Mouse (Mus musculus) limb, embryonic 10.5 days (tissue): ENCODE measurements around the gene Cdc27. TPM values are rescaled to one million over a fixed set of nuclear protein-coding genes. Genes with fewer than 3 reads are reported as not detected.
"Not testable (repeated sequence)": the region's sequence is repeated elsewhere in the genome, so short reads cannot be mapped to it uniquely, and the experiment has no call there.

ENCODE experiments used
- DNase-seq: peaks from one replicate; pipeline ENCODE4 v3.0.0-alpha.2; 2017; ENCODE audit warnings: low spot score
- H3K27ac ChIP-seq: fragments of 300-500 bp; sonication (generic); 2 replicates; pipeline ENCODE4 v1.5.1; 2016; ENCODE audit warnings: mild to moderate bottlenecking
- H3K27me3 ChIP-seq: fragments of 300-500 bp; sonication (generic); 2 replicates; pipeline ENCODE4 v1.6.1; 2016; ENCODE audit warnings: low read depth, mild to moderate bottlenecking; ENCODE audit not compliant: poor library complexity, severe bottlenecking
- H3K36me3 ChIP-seq: fragments of 300-500 bp; sonication (generic); 2 replicates; pipeline ENCODE4 v1.6.1; 2016; ENCODE audit warnings: mild to moderate bottlenecking, moderate library complexity
- H3K4me1 ChIP-seq: fragments of 300-500 bp; sonication (generic); 2 replicates; pipeline ENCODE4 v1.6.1; 2016
- H3K4me3 ChIP-seq: fragments of 300-500 bp; sonication (generic); 2 replicates; pipeline ENCODE4 v1.5.1; 2016; ENCODE audit warnings: mild to moderate bottlenecking, moderate library complexity
- H3K9me3 ChIP-seq: fragments of 300-500 bp; sonication (generic); replicated peaks from 2 replicates; pipeline ENCODE4 v1.6.1; 2016; ENCODE audit warnings: mild to moderate bottlenecking
- WGBS: fragments of 180-500 bp; shearing (Covaris S2); methylation state at CpG from one replicate; pipeline ENCODE4 v1.1.7; 2016; 5-methylcytosine and 5-hydroxymethylcytosine counted together
- polyA plus RNA-seq: library from polyadenylated mRNA; unstranded; fragments of >200 nt; fragmentation: Nextera tagmentation; extraction: Ambion mirVana; gene quantifications from 2 replicates; pipeline ENCODE4 v1.2.1, GENCODE M21; 2016

The Cdc27 gene
- polyA plus RNA-seq, 1 experiment from 2014 or later, result 60.4 TPM

DNA sequence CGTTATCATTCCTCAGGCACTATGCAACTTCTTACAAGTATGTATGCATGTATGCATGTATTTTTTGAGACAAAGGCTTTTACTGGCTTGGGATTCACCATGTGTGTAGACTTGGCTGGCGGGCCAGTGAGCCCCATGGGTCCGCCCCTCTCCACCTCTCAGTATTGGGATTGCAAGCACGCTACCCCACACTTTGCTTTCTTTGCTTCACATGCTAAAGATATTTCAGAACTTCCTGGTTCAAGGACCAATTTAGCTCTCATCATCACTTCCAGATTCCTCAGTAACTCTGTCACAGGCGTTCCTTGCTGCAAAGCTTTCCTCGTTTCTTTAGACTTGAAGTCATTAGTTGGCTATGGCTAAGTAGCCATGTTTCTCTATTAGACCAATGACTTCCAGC lies 15.7 kb upstream of the Cdc27 start:
- DNase-seq, result no peak
- Histone ChIP-seq H3K4me3 (no peak overlapping the region), H3K27me3 (peaks cover 7% of the 10 kb centered on the region; the same call in 1 of the 2 replicates), H3K9me3 (no peaks in the 10 kb centered on the region), H3K36me3 (no peaks in the 10 kb centered on the region), H3K4me1 (peaks cover under 1% of the 10 kb centered on the region; the same call in 1 of the 2 replicates), H3K27ac (no peak overlapping the region)
- WGBS, result 90% methylated on average over 6 of the region's 6 CpGs

DNA sequence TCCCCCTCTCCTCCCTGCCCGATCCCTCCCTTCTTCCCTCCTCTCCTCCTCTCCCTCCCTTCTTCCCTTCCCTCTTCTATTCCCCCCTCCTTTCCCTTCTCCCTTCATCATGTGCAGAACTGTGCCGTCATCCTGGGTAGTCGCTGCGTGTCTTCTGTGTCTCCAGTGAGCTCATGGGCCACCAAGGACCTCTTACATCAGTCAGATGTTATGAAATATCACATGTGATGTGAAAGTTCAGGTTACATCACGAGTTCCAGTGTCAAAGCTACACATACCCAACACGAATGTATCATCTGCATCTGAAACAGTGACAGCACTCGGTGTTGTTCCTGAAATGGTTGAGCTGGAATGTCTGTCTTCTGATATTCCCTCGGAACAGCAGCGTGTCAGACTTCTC lies 14.8 kb upstream of the Cdc27 start:
- WGBS, result 87% methylated on average over 9 of the region's 9 CpGs
- Histone ChIP-seq H3K9me3 (no peaks in the 10 kb centered on the region), H3K4me1 (no peaks in the 10 kb centered on the region), H3K27me3 (no peaks in the 10 kb centered on the region), H3K36me3 (no peaks in the 10 kb centered on the region), H3K4me3 (no peak overlapping the region), H3K27ac (no peak overlapping the region)
- no peak for DNase-seq

DNA sequence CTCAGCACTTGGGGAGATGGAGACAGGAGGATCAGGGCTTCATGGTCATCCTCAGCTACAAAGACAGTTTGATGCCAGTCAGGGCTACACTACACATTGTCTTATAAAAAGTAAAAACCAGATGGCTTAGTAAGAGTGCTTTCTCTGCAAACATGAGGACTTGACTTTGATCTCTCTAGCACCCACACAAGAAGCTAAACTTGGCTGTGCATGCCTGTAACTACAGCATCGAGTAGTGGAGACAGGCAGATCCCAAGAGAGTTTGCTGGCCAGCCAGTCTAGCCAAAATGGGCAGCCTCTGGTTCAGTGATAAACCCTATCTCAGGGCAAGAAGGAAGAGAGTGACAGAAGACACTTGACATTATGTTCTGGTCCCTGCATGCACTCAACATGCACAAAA lies 13.1 kb upstream of the Cdc27 start:
- Histone ChIP-seq H3K36me3 (no peaks in the 10 kb centered on the region), H3K27me3 (no peaks in the 10 kb centered on the region), H3K4me3 (no peak overlapping the region), H3K9me3 (no peaks in the 10 kb centered on the region), H3K4me1 (peaks cover 4% of the 10 kb centered on the region; the same call in 1 of the 2 replicates), H3K27ac (no peak overlapping the region)
- no peak for DNase-seq
- WGBS, result 76% methylated on average over 1 of the region's 1 CpGs

DNA sequence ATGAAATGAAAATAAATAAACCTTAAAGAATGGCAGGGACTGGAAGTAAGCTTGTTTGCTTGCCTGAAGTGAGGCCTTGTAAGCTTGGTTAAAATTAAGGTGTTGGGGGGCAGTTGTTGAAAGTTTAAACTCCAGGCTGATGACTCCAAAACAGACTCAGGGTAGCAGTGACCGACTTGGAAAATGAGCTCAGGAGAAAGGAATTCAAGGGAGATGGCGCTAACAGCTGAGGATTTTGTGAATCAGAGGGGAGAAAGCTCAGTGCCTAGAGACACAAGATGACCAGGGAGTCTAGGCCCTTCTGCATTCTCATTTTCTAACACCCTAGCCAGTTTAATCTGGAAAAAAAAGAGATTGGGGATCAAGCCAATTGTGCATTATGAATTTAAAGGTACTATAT lies 10.6 kb upstream of the Cdc27 start:
- H3K27me3 ChIP-seq, result no peaks in the 10 kb centered on the region
- WGBS, result 58% methylated on average over 2 of the region's 2 CpGs
- H3K4me1 ChIP-seq, result peaks cover 6% of the 10 kb centered on the region; the same call in 1 of the 2 replicates
- no peak for DNase-seq
- no peak overlapping the region for H3K27ac ChIP-seq
- no peak overlapping the region for H3K4me3 ChIP-seq
- H3K36me3 ChIP-seq, result no peaks in the 10 kb centered on the region
- no peaks in the 10 kb centered on the region for H3K9me3 ChIP-seq

DNA sequence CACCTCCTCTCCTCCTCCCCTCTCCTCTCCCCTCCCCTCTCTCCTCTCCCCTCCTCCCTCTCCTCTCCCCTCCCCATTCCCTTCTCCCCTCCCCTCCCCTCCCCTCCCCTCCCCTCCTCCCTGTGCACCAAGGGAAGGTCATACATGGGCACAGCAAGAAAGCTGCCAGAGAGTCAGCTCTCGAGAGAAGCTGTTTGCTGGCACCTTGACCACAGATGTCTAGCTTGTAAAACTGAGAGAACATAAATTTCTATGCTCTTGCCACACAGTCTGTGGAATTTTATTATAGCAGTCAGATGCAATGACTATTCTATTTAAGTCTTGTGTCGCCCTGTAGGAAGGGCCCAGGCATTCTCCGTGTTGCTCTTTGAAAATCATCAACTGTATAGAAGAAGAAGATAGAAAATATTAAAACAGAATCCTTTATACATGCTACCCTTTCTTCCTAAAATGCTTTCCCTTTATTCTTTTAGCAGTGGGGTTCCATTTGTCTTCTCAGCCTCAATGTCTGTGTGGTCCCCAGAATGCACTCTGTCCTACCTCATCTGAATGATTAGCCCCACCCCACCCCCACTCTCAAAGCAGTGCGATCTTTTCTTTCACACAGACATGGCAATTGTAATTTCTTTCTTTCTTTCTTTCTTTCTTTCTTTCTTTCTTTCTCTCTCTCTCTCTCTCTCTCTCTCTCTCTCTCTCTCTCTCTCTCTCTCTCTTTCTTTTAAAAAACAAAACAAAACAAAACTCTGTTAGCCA lies 8.4 kb upstream of the Cdc27 start:
- H3K27me3 ChIP-seq, result no peaks in the 10 kb centered on the region
- peaks cover 6% of the 10 kb centered on the region; the same call in 1 of the 2 replicates for H3K4me1 ChIP-seq
- H3K9me3 ChIP-seq, result no peaks in the 10 kb centered on the region
- H3K4me3 ChIP-seq, result no peak overlapping the region
- no peaks in the 10 kb centered on the region for H3K36me3 ChIP-seq
- WGBS, result 60% methylated on average over 4 of the region's 4 CpGs
- no peak for DNase-seq
- H3K27ac ChIP-seq, result no peak overlapping the region

DNA sequence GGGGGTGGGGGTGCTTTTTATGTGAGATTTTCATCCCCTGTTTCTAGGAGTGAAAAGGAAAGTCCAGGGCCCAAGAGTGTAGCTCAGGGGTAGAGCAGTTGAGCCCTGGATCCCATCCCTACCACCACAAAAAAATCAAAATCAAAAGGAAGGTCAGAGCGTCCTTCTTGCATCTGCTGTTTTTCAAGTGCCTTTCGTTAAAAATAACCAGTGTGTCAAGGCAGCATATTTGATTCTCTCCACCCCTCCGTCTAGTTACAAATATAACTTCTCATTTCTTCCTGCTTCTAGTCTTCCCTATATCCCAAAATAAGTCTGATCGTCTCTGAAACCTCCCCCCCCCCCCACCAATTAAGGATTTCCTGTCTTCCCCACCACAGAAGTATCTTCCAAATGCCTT lies 7.6 kb upstream of the Cdc27 start:
- no peaks in the 10 kb centered on the region for H3K36me3 ChIP-seq
- no peaks in the 10 kb centered on the region for H3K27me3 ChIP-seq
- WGBS, result 77% methylated on average over 4 of the region's 4 CpGs
- no peak overlapping the region for H3K4me3 ChIP-seq
- no peaks in the 10 kb centered on the region for H3K9me3 ChIP-seq
- peaks cover 6% of the 10 kb centered on the region; the same call in 1 of the 2 replicates for H3K4me1 ChIP-seq
- no peak for DNase-seq
- H3K27ac ChIP-seq, result no peak overlapping the region

DNA sequence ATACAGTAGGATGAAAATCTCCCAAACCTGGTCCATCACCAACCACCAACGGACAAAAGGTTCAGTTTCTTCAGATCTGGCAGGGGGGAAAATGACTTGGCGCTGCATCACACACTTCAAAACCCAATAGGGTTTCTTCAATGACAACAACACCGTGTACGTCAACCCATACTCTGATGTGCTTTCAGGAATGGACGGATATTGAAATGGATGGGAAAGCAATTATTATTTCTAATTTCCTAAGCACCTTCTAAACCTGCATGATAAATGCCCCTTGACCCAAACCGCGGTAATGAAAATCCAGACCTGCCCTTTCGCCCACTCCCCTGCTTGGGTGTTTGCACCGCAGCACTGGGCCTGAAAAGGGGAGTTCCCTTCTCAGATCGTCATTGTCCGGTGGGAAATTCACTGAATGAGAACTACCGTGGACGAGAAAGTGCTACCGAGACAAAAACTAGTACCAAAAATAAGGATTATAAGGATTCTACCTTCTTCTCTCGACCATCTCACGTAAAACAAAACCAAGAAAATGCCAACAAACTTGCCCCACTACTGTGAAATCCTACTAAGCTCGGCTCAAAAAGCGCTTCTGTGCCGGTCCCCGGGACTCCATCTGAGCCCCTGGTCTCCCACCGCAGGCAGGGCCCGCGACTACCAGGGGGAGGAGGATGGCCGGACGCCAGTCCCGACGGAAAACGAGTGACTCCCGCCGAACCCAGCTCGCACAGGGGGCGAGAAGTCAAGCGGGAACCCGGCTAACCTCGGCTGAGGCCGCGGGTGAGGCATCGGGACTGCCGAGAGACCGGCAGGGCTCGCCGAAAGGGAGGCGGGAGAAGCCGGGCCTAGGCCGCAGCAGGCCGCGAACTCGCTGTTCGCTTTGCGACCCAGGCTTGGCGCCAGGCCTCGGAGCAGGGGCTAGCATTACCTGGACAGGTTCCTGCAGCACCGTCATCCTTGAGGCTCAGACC lies 698 bp downstream of the Cdc27 start:
- WGBS, result under 1% methylated on average over 53 of the region's 53 CpGs
- no peaks in the 10 kb centered on the region for H3K27me3 ChIP-seq
- H3K27ac ChIP-seq, result peak overlapping the region; percentile 99
- peaks cover 13% of the 10 kb centered on the region for H3K4me1 ChIP-seq
- DNase-seq, result peak; percentile 46
- H3K9me3 ChIP-seq, result no peaks in the 10 kb centered on the region
- H3K36me3 ChIP-seq, result peaks cover 23% of the 10 kb centered on the region
- peak overlapping the region; percentile 92 for H3K4me3 ChIP-seq

DNA sequence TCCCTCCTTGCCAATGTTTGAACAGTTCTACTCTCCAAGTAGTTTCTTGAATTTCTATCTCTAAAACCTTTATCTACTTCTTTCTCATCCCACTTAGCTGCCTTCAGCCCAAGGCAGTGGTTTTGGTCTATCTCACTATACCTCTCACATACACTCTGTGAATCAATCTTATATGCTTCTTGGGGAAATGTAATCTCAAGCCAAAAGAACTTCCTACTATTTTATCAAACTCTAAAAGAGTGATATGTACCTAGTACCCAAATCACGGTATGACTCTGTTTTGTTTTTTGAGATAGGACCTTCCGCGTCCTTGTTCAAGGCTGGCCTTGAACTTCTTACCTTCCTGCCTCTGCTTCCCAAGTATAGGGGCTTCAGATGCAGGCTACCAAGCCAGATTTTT lies 2.9 kb downstream of the Cdc27 start:
- no peak for DNase-seq
- Histone ChIP-seq H3K27me3 (no peaks in the 10 kb centered on the region), H3K4me1 (peaks cover 13% of the 10 kb centered on the region), H3K4me3 (no peak overlapping the region), H3K9me3 (no peaks in the 10 kb centered on the region), H3K27ac (no peak overlapping the region), H3K36me3 (peaks cover 38% of the 10 kb centered on the region)
- 96% methylated on average over 3 of the region's 3 CpGs for WGBS

DNA sequence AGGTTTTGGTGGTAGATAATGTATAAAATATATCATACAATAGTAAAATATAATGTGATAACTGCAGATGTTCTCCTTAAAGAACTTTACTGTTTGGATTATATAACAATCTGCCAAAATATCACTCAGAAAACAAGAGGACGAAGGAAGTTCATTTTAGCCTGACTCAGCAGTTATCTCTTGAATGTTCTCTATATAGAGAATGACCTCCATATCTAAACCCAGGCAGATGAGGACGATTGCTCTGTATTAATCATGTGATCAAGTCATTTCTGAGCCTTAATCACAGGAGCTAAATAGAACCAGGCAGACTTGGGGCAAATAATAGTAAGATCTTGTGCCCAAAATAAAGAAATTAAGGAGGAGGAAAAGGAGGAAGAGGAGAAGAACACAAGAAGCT lies 5.9 kb downstream of the Cdc27 start:
- H3K4me1 ChIP-seq, result peaks cover 10% of the 10 kb centered on the region
- H3K27me3 ChIP-seq, result no peaks in the 10 kb centered on the region
- no peak overlapping the region for H3K4me3 ChIP-seq
- WGBS, result 95% methylated on average over 2 of the region's 2 CpGs
- no peak for DNase-seq
- H3K36me3 ChIP-seq, result peaks cover 54% of the 10 kb centered on the region
- no peak overlapping the region for H3K27ac ChIP-seq
- H3K9me3 ChIP-seq, result no peaks in the 10 kb centered on the region

DNA sequence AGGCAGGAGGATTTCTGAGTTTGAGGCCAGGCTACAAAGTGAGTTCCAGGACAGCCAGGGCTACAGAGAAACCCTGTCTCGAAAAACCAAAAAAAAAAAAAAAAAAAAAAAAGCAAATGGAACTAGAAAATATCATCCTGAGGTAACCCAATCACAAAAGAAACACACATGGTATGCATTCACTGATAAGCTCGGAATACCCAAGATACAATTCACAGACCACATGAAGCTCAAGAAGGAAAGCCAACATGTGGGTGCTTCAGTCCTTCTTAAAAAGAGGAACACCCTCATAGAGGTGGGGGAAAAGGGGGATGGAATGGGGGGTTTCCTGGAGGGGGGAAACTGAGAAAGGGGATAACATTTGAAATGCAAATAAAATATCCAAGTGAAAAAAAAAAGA lies 7.1 kb downstream of the Cdc27 start:
- H3K27ac ChIP-seq, H3K9me3 ChIP-seq, H3K27me3 ChIP-seq, H3K4me3 ChIP-seq, H3K4me1 ChIP-seq, DNase-seq: not testable (repeated sequence)
- peaks cover 61% of the 10 kb centered on the region for H3K36me3 ChIP-seq
- WGBS, result 96% methylated on average over 2 of the region's 2 CpGs

DNA sequence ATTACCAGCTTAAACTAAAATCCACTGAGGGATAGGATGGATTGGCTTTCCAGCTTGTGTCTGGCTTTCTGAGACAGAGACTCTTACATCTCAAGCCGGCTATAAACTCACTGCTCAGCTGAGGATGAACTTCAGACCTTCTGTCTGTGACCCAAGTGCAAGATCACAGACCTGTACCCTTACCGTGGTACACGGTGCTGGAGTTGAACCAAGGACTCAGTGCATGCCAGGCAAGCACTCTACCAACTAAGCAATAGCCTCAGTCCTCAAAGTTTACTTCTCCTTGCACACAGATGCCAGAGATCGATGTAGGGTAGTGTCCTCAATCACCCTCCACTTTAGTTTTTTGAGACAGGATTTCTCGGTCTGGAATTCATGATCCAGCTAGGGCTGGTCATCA lies 10.6 kb downstream of the Cdc27 start:
- no peaks in the 10 kb centered on the region for H3K9me3 ChIP-seq
- no peak overlapping the region for H3K4me3 ChIP-seq
- H3K27me3 ChIP-seq, result no peaks in the 10 kb centered on the region
- H3K36me3 ChIP-seq, result peaks cover 56% of the 10 kb centered on the region
- WGBS, result 94% methylated on average over 5 of the region's 5 CpGs
- peak; percentile 8 for DNase-seq
- H3K27ac ChIP-seq, result no peak overlapping the region
- no peaks in the 10 kb centered on the region for H3K4me1 ChIP-seq

DNA sequence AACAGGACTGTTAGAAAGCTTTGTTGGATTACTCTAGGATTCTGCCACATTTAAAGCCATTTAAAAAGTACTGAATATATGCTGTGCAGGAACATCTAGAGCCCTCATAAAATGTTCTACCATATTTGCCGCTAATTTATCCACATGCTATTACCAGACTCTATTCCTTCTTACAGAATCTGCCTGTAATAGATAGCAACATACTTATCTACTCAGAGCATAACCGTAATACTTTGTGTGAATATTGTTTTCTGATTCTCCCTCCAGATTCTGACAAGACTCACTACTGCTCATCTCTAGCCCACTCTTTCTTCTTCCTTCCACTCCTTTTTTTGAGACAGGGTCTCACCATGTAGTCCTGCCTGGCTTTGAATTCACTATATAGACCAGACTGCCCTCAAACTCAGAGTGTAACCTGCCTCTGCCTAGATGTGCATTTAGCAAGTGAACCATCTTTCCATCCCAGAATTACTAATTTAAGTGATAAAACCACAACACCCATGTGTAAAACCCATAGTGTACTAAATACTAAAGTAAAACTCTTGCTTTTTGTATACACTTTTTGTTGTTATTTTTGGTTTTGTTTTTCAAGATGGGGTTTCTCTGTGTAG lies 12.4 kb downstream of the Cdc27 start:
- no peak for DNase-seq
- peaks cover 61% of the 10 kb centered on the region for H3K36me3 ChIP-seq
- H3K27ac ChIP-seq, result no peak overlapping the region
- no peak overlapping the region for H3K4me3 ChIP-seq
- no peaks in the 10 kb centered on the region for H3K27me3 ChIP-seq
- 93% methylated on average over 2 of the region's 2 CpGs for WGBS
- no peaks in the 10 kb centered on the region for H3K4me1 ChIP-seq
- H3K9me3 ChIP-seq, result no peaks in the 10 kb centered on the region

DNA sequence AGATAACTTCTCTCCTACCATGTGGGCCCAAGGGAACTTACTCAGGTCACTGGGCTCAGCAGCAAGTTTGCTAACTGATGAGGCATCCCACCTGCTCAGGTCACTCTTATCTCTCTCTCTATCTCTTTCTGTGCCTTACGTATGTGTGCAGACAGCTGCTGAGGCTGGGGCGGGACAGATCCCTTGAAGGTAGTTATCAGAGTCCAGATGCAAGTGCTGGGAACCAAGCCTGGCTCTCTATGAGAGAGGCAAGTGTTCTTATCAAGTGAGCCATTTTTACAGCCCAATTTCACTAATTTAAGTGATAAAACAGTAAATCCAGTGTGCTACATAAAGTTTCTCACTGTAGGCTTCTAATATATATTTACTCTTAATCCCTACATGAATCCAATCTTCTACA lies 13.6 kb downstream of the Cdc27 start:
- H3K4me1 ChIP-seq, result no peaks in the 10 kb centered on the region
- WGBS, result 90% methylated on average over 2 of the region's 2 CpGs
- no peak overlapping the region for H3K27ac ChIP-seq
- H3K27me3 ChIP-seq, result no peaks in the 10 kb centered on the region
- DNase-seq, result peak; percentile 25
- no peak overlapping the region for H3K4me3 ChIP-seq
- H3K9me3 ChIP-seq, result no peaks in the 10 kb centered on the region
- H3K36me3 ChIP-seq, result peaks cover 69% of the 10 kb centered on the region
